Mouse (Mus musculus) CH12.LX (cell line): Measurements from ENCODE around the gene Kdm4c.

Experiments
- BHLHE40 ChIP-seq: IDR thresholded peaks from 2 replicates; pipeline ENCODE4 v1.6.1; 2011; ENCODE audit warnings: mild to moderate bottlenecking, low read depth, low read length, improper control_type of control experiment
- CTCF ChIP-seq, 2 experiments: IDR thresholded peaks in 1 of 2; conservative IDR thresholded peaks in 1 of 2; 2 replicates each; pipeline ENCODE4 v1.5.1; 2011 to 2012; ENCODE audit warnings: low read depth in 2 of 2, low read length in 2 of 2, improper control_type of control experiment in 1 of 2, inconsistent platforms in 1 of 2, mild to moderate bottlenecking in 1 of 2, moderate library complexity in 1 of 2
- ETS1 ChIP-seq: conservative IDR thresholded peaks from 2 replicates; pipeline ENCODE4 v1.6.1; 2012; ENCODE audit warnings: low read depth, mild to moderate bottlenecking, inconsistent platforms, low read length, improper control_type of control experiment, moderate library complexity
- JUN ChIP-seq: IDR thresholded peaks from 2 replicates; pipeline ENCODE4 v1.6.1; 2011; ENCODE audit warnings: low read depth, mild to moderate bottlenecking, low read length, improper control_type of control experiment, moderate library complexity; ENCODE audit not compliant: insufficient read depth
- KAT2A ChIP-seq: IDR thresholded peaks from 2 replicates; pipeline ENCODE4 v1.6.1; 2012; ENCODE audit warnings: low read length, improper control_type of control experiment, inconsistent platforms; ENCODE audit not compliant: insufficient replicate concordance
- POLR2A ChIP-seq: IDR thresholded peaks from 2 replicates; pipeline ENCODE4 v1.6.1; 2011; ENCODE audit warnings: low read depth, mild to moderate bottlenecking, improper control_type of control experiment, low read length
- UBTF ChIP-seq: IDR thresholded peaks from 2 replicates; pipeline ENCODE4 v1.6.1; 2012; ENCODE audit warnings: low read depth, mild to moderate bottlenecking, inconsistent platforms, low read length, improper control_type of control experiment, moderate library complexity
- USF1 ChIP-seq: IDR thresholded peaks from 2 replicates; pipeline ENCODE4 v1.6.1; 2014; ENCODE audit warnings: low read depth, mild to moderate bottlenecking, inconsistent platforms, low read length, improper control_type of control experiment
- ZC3H11A ChIP-seq: IDR thresholded peaks from 2 replicates; pipeline ENCODE4 v1.6.1; 2012; ENCODE audit warnings: low read depth, mild to moderate bottlenecking, inconsistent platforms, low read length, improper control_type of control experiment

- TF ChIP-seq BHLHE40: no peak
- no peak for TF ChIP-seq POLR2A
- no peak for TF ChIP-seq CTCF (conservative IDR thresholded peaks at IDR 0.05 in 1 of 2, IDR thresholded peaks at IDR 0.05 in 1 of 2; ENCODE audit: low read depth in 2 of 2, low read length in 2 of 2)
- no peak for TF ChIP-seq JUN
- no peak for TF ChIP-seq ZC3H11A
- TF ChIP-seq USF1: no peak
- TF ChIP-seq ETS1: no peak
- no peak for TF ChIP-seq KAT2A
- TF ChIP-seq UBTF: no peak
These were observed 41.0 kb upstream of the Kdm4c start for GRCm38 (mm10) chr4:74201281-74201811.
